Mouse (Mus musculus) thymus, adult 2 months (tissue): Measurements from ENCODE around the gene Ccl11.

Source experiments
- CTCF ChIP-seq: fragments of 200-500 bp; IDR thresholded peaks from 2 replicates; pipeline ENCODE4 v1.5.1; 2012; ENCODE audit warnings: mild to moderate bottlenecking, control low read depth, low read length, moderate library complexity, borderline replicate concordance; ENCODE audit not compliant: control insufficient read depth, poor library complexity, insufficient read depth; ENCODE audit errors: extremely low read depth
- POLR2A ChIP-seq: fragments of 200-500 bp; IDR thresholded peaks from 2 replicates; pipeline ENCODE4 v1.6.1; 2012; ENCODE audit warnings: mild to moderate bottlenecking, low read length, control low read depth, moderate library complexity; ENCODE audit not compliant: control insufficient read depth, poor library complexity, insufficient read depth; ENCODE audit errors: extremely low read depth

GRCm38 (mm10) chr11:82062226-82062625 is 4.6 kb downstream of the Ccl11 start:
- no peak for TF ChIP-seq POLR2A
- no peak for TF ChIP-seq CTCF
